ENCODE assay signal across 8 mouse cellular contexts in the genomic region with DNA sequence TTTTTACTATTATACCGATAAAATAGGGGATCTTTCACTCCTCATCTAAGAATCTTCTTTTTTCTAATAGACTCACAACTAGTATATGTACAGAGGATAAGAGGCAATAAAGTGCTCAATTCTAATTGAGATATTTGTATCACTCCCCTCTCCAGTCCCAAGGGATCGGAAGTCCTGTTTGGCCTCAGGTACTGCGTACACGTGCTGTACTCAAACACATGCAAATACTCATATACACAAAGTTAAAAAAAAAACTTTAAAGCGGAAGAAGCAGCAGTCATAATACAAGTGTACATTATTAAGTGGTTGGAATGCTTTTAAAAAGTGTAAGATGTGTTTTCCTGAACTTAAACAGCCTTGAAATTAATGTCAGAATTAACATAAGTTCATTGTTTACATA. TPM values are rescaled to one million over a fixed set of nuclear protein-coding genes. Genes with fewer than 3 reads are reported as not detected.
A peak's percentile ranks its signal among the peaks of the same experiment; 100 is the strongest.
DNase-seq lines count a peak whose midpoint lies in the region; ATAC-seq and TF ChIP-seq lines count a peak whose summit lies in the region.

No protein-coding gene starts in this region.

- WGBS in heart, embryonic 12.5 days, result 68% methylated on average over 5 of the region's 5 CpGs
- 77% methylated on average over 5 of the region's 5 CpGs for WGBS in forebrain, embryonic 12.5 days
- 70% methylated on average over 5 of the region's 5 CpGs for whole genome bisulfite sequencing in liver, embryonic 15.5 days (ENCODE audit: insufficient replicate concordance)

- no peak for TF ChIP-seq CTCF in E14TG2a.4 (conservative IDR thresholded peaks at IDR 0.05; ENCODE audit: low read length)

- no peak for DNase-seq in heart, postnatal 10 days
- no peak for DNase-seq in left cerebral cortex, postnatal 10 days (ENCODE audit: extremely low spot score in 1 of 2, low spot score in 2 of 2)
- no peak for DNase-seq in left cerebral cortex, postnatal 25 days (ENCODE audit: low spot score in 2 of 2)
- no peak for DNase-seq in cerebellum, adult 8-10 months

- H3K4me2 ChIP-seq in heart, embryonic 12.5 days, result peak overlapping the region; percentile 59
- H3K4me2 ChIP-seq in forebrain, embryonic 12.5 days, result peak overlapping the region; percentile 49
- peak overlapping the region; percentile 66 for H3K4me2 ChIP-seq in liver, embryonic 15.5 days

- no peaks in the 10 kb centered on the region for H3K36me3 ChIP-seq in heart, embryonic 12.5 days
- no peaks in the 10 kb centered on the region for H3K36me3 ChIP-seq in E14TG2a.4 (ENCODE audit: insufficient read depth, low read length)
- no peaks in the 10 kb centered on the region for H3K36me3 ChIP-seq in forebrain, embryonic 12.5 days (replicated peaks)
- no peaks in the 10 kb centered on the region for H3K36me3 ChIP-seq in liver, embryonic 15.5 days (replicated peaks)

- no peaks in the 10 kb centered on the region for H3K27me3 ChIP-seq in heart, embryonic 12.5 days (replicated peaks)
- H3K27me3 ChIP-seq in E14TG2a.4 (ENCODE audit: insufficient read depth, low read length), result no peaks in the 10 kb centered on the region
- H3K27me3 ChIP-seq in forebrain, embryonic 12.5 days, result no peaks in the 10 kb centered on the region
- no peaks in the 10 kb centered on the region for H3K27me3 ChIP-seq in liver, embryonic 15.5 days

- ATAC-seq in heart, embryonic 12.5 days (ENCODE audit: insufficient number of reproducible peaks, low FRiP score), result no peak
- ATAC-seq in forebrain, embryonic 12.5 days (ENCODE audit: low FRiP score), result peak; percentile 58
- no peak for ATAC-seq in liver, embryonic 15.5 days (ENCODE audit: insufficient read depth)

- H3K9me3 ChIP-seq in heart, embryonic 12.5 days (replicated peaks), result no peaks in the 10 kb centered on the region
- H3K9me3 ChIP-seq in E14TG2a.4 (ENCODE audit: low read length), result no peaks in the 10 kb centered on the region
- no peaks in the 10 kb centered on the region for H3K9me3 ChIP-seq in forebrain, embryonic 12.5 days
- H3K9me3 ChIP-seq in liver, embryonic 15.5 days (replicated peaks), result no peaks in the 10 kb centered on the region

- H3K4me3 ChIP-seq in heart, embryonic 12.5 days, result peak overlapping the region; percentile 61
- peak overlapping the region; percentile 80 for H3K4me3 ChIP-seq in E14TG2a.4 (replicated peaks; ENCODE audit: low read length)
- peak overlapping the region; percentile 43; the same call in 1 of the 2 replicates for H3K4me3 ChIP-seq in forebrain, embryonic 12.5 days (replicated peaks)
- H3K4me3 ChIP-seq in liver, embryonic 15.5 days (replicated peaks), result peak overlapping the region; percentile 58

- no peaks in the 10 kb centered on the region for H3K4me1 ChIP-seq in heart, embryonic 12.5 days (replicated peaks)
- no peaks in the 10 kb centered on the region for H3K4me1 ChIP-seq in E14TG2a.4 (replicated peaks; ENCODE audit: low read depth, low read length)
- H3K4me1 ChIP-seq in forebrain, embryonic 12.5 days, result no peaks in the 10 kb centered on the region
- H3K4me1 ChIP-seq in liver, embryonic 15.5 days (replicated peaks), result no peaks in the 10 kb centered on the region

- H3K9ac ChIP-seq in heart, embryonic 12.5 days, result no peak overlapping the region
- no peak overlapping the region for H3K9ac ChIP-seq in forebrain, embryonic 12.5 days
- H3K9ac ChIP-seq in liver, embryonic 15.5 days, result no peak overlapping the region

- peak overlapping the region; percentile 92; the same call in 1 of the 2 replicates for H3K27ac ChIP-seq in heart, embryonic 12.5 days (ENCODE audit: poor library complexity, severe bottlenecking)
- H3K27ac ChIP-seq in forebrain, embryonic 12.5 days, result no peak overlapping the region
- no peak overlapping the region for H3K27ac ChIP-seq in liver, embryonic 15.5 days (replicated peaks)

- intact Hi-C loops in heart, postnatal 10 days (cut with DNase I), result loop anchor here (5.0 to 10.0 kb wide), 2 partner anchors 36 to 133 kb away; a partner anchor contains a TSS
- intact Hi-C loops in left cerebral cortex, postnatal 10 days (cut with DNase I), result loop anchor here (5.0 kb wide), 1 partner anchor 131 kb away; a partner anchor contains a TSS
- intact Hi-C loops in left cerebral cortex, postnatal 25 days (cut with DNase I), result no loop called here

RNA-seq across cellular contexts. Expression of a gene that starts 0.5 kb away (rescaled TPM):
- polyA plus RNA-seq in heart, embryonic 12.5 days (2016; fragmentation: Nextera tagmentation; extraction: Ambion mirVana), result 69.8 and 70.2 TPM in 2 replicates
- total RNA-seq in heart, postnatal 10 days (2021), result 100 to 1,000 TPM; 145 to 148 TPM
- polyA plus RNA-seq in forebrain, embryonic 12.5 days (2016; fragmentation: Nextera tagmentation; extraction: Ambion mirVana), result 29.0 and 35.4 TPM in 2 replicates
- 22.0 and 27.0 TPM in 2 replicates for polyA plus RNA-seq in liver, embryonic 15.5 days (2015; fragmentation: Nextera tagmentation; extraction: Ambion mirVana)
- total RNA-seq in left cerebral cortex, postnatal 10 days (2021), result 10 to 100 TPM; 48.3 to 53.9 TPM
- total RNA-seq in left cerebral cortex, postnatal 25 days (2021), result 10 to 100 TPM; 50.6 to 53.6 TPM

RNA-seq across cellular contexts. Expression of a gene that starts 0.7 kb away (rescaled TPM):
- polyA plus RNA-seq in heart, embryonic 12.5 days (2016; fragmentation: Nextera tagmentation; extraction: Ambion mirVana), result 1.8 and 2.0 TPM in 2 replicates
- 1 to 10 TPM; 2.1 to 3.1 TPM for total RNA-seq in heart, postnatal 10 days (2021)
- 1.6 and 1.8 TPM in 2 replicates for polyA plus RNA-seq in forebrain, embryonic 12.5 days (2016; fragmentation: Nextera tagmentation; extraction: Ambion mirVana)
- polyA plus RNA-seq in liver, embryonic 15.5 days (2015; fragmentation: Nextera tagmentation; extraction: Ambion mirVana), result 1.6 and 2.8 TPM in 2 replicates
- total RNA-seq in left cerebral cortex, postnatal 10 days (2021), result 1 to 10 TPM; 1.7 to 2.7 TPM
- 1 to 10 TPM; 1.5 to 2.7 TPM for total RNA-seq in left cerebral cortex, postnatal 25 days (2021)

RNA-seq across cellular contexts. Expression of a gene that starts 34.7 kb away (rescaled TPM):
- 19.6 and 20.1 TPM in 2 replicates for polyA plus RNA-seq in heart, embryonic 12.5 days (2016; fragmentation: Nextera tagmentation; extraction: Ambion mirVana)
- total RNA-seq in heart, postnatal 10 days (2021), result 10 to 100 TPM; 11.7 to 12.6 TPM
- 23.0 and 26.9 TPM in 2 replicates for polyA plus RNA-seq in forebrain, embryonic 12.5 days (2016; fragmentation: Nextera tagmentation; extraction: Ambion mirVana)
- 10.2 and 12.9 TPM in 2 replicates for polyA plus RNA-seq in liver, embryonic 15.5 days (2015; fragmentation: Nextera tagmentation; extraction: Ambion mirVana)
- total RNA-seq in left cerebral cortex, postnatal 10 days (2021), result 10 to 100 TPM; 10.9 to 14.8 TPM
- total RNA-seq in left cerebral cortex, postnatal 25 days (2021), result 10 to 100 TPM; 12.4 to 15.6 TPM

RNA-seq across cellular contexts. Expression of a gene that starts 34.7 kb away (rescaled TPM):
- 7.3 TPM in 2 replicates for polyA plus RNA-seq in heart, embryonic 12.5 days (2016; fragmentation: Nextera tagmentation; extraction: Ambion mirVana)
- 1 to 10 TPM; 5.0 to 5.8 TPM for total RNA-seq in heart, postnatal 10 days (2021)
- 13.2 and 13.4 TPM in 2 replicates for polyA plus RNA-seq in forebrain, embryonic 12.5 days (2016; fragmentation: Nextera tagmentation; extraction: Ambion mirVana)
- 5.0 and 5.8 TPM in 2 replicates for polyA plus RNA-seq in liver, embryonic 15.5 days (2015; fragmentation: Nextera tagmentation; extraction: Ambion mirVana)
- 1 to 10 TPM; 6.6 to 7.2 TPM for total RNA-seq in left cerebral cortex, postnatal 10 days (2021)
- total RNA-seq in left cerebral cortex, postnatal 25 days (2021), result 1 to 10 TPM; 8.1 to 8.3 TPM

RNA-seq across cellular contexts. Expression of a gene that starts 34.7 kb away (rescaled TPM):
- 46.1 and 46.7 TPM in 2 replicates for polyA plus RNA-seq in heart, embryonic 12.5 days (2016; fragmentation: Nextera tagmentation; extraction: Ambion mirVana)
- total RNA-seq in heart, postnatal 10 days (2021), result 10 to 100 TPM; 22.5 to 25.5 TPM
- polyA plus RNA-seq in forebrain, embryonic 12.5 days (2016; fragmentation: Nextera tagmentation; extraction: Ambion mirVana), result 64.4 and 66.4 TPM in 2 replicates
- polyA plus RNA-seq in liver, embryonic 15.5 days (2015; fragmentation: Nextera tagmentation; extraction: Ambion mirVana), result 30.4 and 35.1 TPM in 2 replicates
- 10 to 100 TPM; 35.6 to 36.1 TPM for total RNA-seq in left cerebral cortex, postnatal 10 days (2021)
- 10 to 100 TPM; 33.8 to 36.9 TPM for total RNA-seq in left cerebral cortex, postnatal 25 days (2021)
